Mouse (Mus musculus): ENCODE measurements around the gene A630023A22Rik. TPM values are rescaled to one million over a fixed set of nuclear protein-coding genes. Genes with fewer than 3 reads are reported as not detected.

The A630023A22Rik gene
- total RNA-seq, 2 experiments from 2014 or later = not detected

GRCm38 (mm10) chr14:34087856-34088398, 14.6 kb downstream of the A630023A22Rik start:
- DNase-seq (ENCODE audit: low spot score in 2 of 2) = no peak

GRCm38 (mm10) chr14:34086806-34087205, 15.7 kb downstream of the A630023A22Rik start:
- no peak for DNase-seq (ENCODE audit: low spot score in 2 of 2)

GRCm38 (mm10) chr14:34085731-34086130, 16.8 kb downstream of the A630023A22Rik start, which contains the start of gene Anxa8:
Gene Anxa8, plus strand, starts transcription at chr14:34085981.
- DNase-seq (ENCODE audit: low spot score in 2 of 2) = no peak

GRCm38 (mm10) chr14:34080321-34080997, 22.1 kb downstream of the A630023A22Rik start:
- peak; percentile 52 to 75 for DNase-seq (ENCODE audit: low spot score in 2 of 2)

- no peak for DNase-seq (ENCODE audit: low spot score in 2 of 2)
Measured at GRCm38 (mm10) chr14:34078293-34078692, 24.3 kb downstream of the A630023A22Rik start.

GRCm38 (mm10) chr14:34077222-34077621, 25.3 kb downstream of the A630023A22Rik start:
- no peak for DNase-seq (ENCODE audit: low spot score in 2 of 2)

GRCm38 (mm10) chr14:34075346-34075745, 27.2 kb downstream of the A630023A22Rik start:
- DNase-seq (ENCODE audit: low spot score in 2 of 2) = no peak

- no peak for DNase-seq (ENCODE audit: low spot score in 2 of 2)
Measured at GRCm38 (mm10) chr14:34071665-34072064, 30.9 kb downstream of the A630023A22Rik start.

- no peak for DNase-seq (ENCODE audit: low spot score in 2 of 2)
Measured at GRCm38 (mm10) chr14:34052516-34052915, 50.0 kb downstream of the A630023A22Rik start, which contains the start of gene Antxrl. Gene Antxrl, plus strand, starts transcription at chr14:34052707.

GRCm38 (mm10) chr14:34050101-34050779, 52.3 kb downstream of the A630023A22Rik start:
- DNase-seq (ENCODE audit: low spot score in 2 of 2) = no peak

GRCm38 (mm10) chr14:34043341-34043740, 59.2 kb downstream of the A630023A22Rik start:
- no peak for DNase-seq (ENCODE audit: low spot score in 2 of 2)

GRCm38 (mm10) chr14:34041241-34041640, 61.3 kb downstream of the A630023A22Rik start:
- no peak for DNase-seq (ENCODE audit: low spot score in 2 of 2)

- DNase-seq (ENCODE audit: low spot score in 2 of 2) = no peak
Measured at GRCm38 (mm10) chr14:34033841-34034610, 68.5 kb downstream of the A630023A22Rik start.

- DNase-seq (ENCODE audit: low spot score in 2 of 2) = no peak
Measured at GRCm38 (mm10) chr14:34026710-34027109, 75.8 kb downstream of the A630023A22Rik start.

- no peak for DNase-seq (ENCODE audit: low spot score in 2 of 2)
Measured at GRCm38 (mm10) chr14:34016938-34017337, 85.6 kb downstream of the A630023A22Rik start.

GRCm38 (mm10) chr14:34016381-34016780, 86.2 kb downstream of the A630023A22Rik start, which contains the start of gene Gm5460:
Gene Gm5460, plus strand, starts transcription at chr14:34016758.
- DNase-seq (ENCODE audit: low spot score in 2 of 2) = no peak

- DNase-seq (ENCODE audit: low spot score in 2 of 2) = no peak
Measured at GRCm38 (mm10) chr14:34015063-34015462, 87.5 kb downstream of the A630023A22Rik start, which contains the start of gene Gm30083. Gene Gm30083, minus strand, starts transcription at chr14:34015182.

- DNase-seq (ENCODE audit: low spot score in 2 of 2) = no peak
Measured at GRCm38 (mm10) chr14:34002358-34002757, 100.2 kb downstream of the A630023A22Rik start.

GRCm38 (mm10) chr14:34001445-34001844, 101.1 kb downstream of the A630023A22Rik start:
- DNase-seq (ENCODE audit: low spot score in 2 of 2) = no peak
